Mouse (Mus musculus): ENCODE measurements around the gene Nlrp14.

GRCm38 (mm10) chr7:107180406-107180805, 13.6 kb downstream of the Nlrp14 start:
- no peak for TF ChIP-seq POLR2A (IDR thresholded peaks at IDR 0.05; ENCODE audit: control insufficient read depth in 1 of 2, insufficient read depth in 1 of 2, low read depth in 1 of 2, low read length in 2 of 2, poor library complexity in 1 of 2)
- no peak for TF ChIP-seq EP300 (IDR thresholded peaks at IDR 0.05; ENCODE audit: low read depth in 1 of 2, low read length in 2 of 2)
- no peak for TF ChIP-seq TCF12 (IDR thresholded peaks at IDR 0.05; ENCODE audit: low read depth, low read length)
- TF ChIP-seq CTCF (IDR thresholded peaks at IDR 0.05 in 2 of 3, conservative IDR thresholded peaks at IDR 0.05 in 1 of 3; ENCODE audit: control insufficient read depth in 1 of 3, insufficient read depth in 1 of 3, low read depth in 2 of 3, low read length in 3 of 3, poor library complexity in 1 of 3, severe bottlenecking in 1 of 3), result no peak
- no peak for TF ChIP-seq JUND (IDR thresholded peaks at IDR 0.05; ENCODE audit: low read depth, low read length)
- TF ChIP-seq ZC3H11A (IDR thresholded peaks at IDR 0.05; ENCODE audit: low read depth, low read length), result no peak
- no peak for TF ChIP-seq MYC (IDR thresholded peaks at IDR 0.05; ENCODE audit: low read depth, low read length)
- TF ChIP-seq BHLHE40 (IDR thresholded peaks at IDR 0.05; ENCODE audit: borderline replicate concordance, low read depth, low read length), result no peak
- TF ChIP-seq GATA1 (IDR thresholded peaks at IDR 0.05; ENCODE audit: low read depth, low read length), result no peak
- no peak for TF ChIP-seq ELF1 (IDR thresholded peaks at IDR 0.05; ENCODE audit: low read depth, low read length)
- no peak for TF ChIP-seq USF1 (IDR thresholded peaks at IDR 0.05; ENCODE audit: low read depth, low read length)
- TF ChIP-seq ZNF384 (IDR thresholded peaks at IDR 0.05; ENCODE audit: low read depth, low read length), result no peak
- no peak for TF ChIP-seq E2F4 (IDR thresholded peaks at IDR 0.05; ENCODE audit: borderline replicate concordance, low read depth, low read length)
- no peak for TF ChIP-seq MAX (IDR thresholded peaks at IDR 0.05; ENCODE audit: low read length)

Data from MEL (cell line).